Comparison of ENCODE assay signal across 16 mouse cellular contexts in the genomic region with DNA sequence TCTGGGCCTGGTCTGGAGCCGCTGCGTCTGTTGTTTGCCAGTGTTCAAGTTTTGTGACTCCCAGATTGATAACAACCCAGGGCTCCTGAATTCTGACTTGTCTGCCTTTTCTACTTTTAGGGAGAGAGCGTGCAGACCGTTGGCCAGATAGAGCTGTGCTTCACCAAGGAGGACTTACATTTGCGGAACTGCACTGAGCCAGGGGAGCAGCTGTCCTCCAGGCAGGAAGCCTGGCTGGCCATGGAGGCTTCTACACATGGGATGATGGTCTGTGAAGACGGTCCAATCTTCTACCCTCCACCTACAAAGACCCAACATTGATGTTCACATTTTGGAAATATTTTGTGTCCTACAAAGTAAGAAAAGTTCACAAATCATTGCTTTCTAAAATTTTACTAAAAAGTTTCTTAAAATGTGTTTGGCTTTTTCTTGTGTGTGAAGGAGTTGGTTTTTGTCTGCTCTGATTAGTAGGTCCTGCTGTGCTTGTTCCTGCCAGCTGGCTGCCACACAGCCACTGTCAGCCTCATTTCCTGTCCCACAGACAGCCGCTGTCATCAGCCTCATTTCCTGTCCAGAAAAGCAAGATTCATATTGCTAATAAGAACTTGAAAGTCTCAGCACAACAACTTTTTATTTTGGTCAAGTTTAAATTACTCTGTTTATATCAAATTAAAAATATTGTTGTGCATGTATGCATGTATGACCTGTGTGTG. TPM values are rescaled to one million over a fixed set of nuclear protein-coding genes. Genes with fewer than 3 reads are reported as not detected.
"Had no signal": no experiment of that assay in that cellular context is flagged by ENCODE, and none has a peak within 500 bp of the region (broad histone marks: within the 10 kb centered on the region; RNA-seq: fewer than 3 reads in every experiment).

No protein-coding gene starts in this region.

RNA-seq across cellular contexts. Expression of a gene that starts 19.2 kb away (rescaled TPM):
- total RNA-seq: monocyte, adult 5-6 weeks had no signal
- polyA plus RNA-seq: liver, embryonic 15.5 days; macrophage; neural tube, embryonic 14.5 days; spleen, adult 2 months had no signal

RNA-seq across cellular contexts. Expression of a gene that starts 27.4 kb away (rescaled TPM):
- total RNA-seq: midbrain, postnatal 0 days; monocyte, adult 5-6 weeks; neutrophil, adult 5-6 weeks had no signal
- polyA plus RNA-seq: lung, adult 2 months; lung, embryonic 15.5 days; macrophage; midbrain, embryonic 11.5 days; midbrain, embryonic 13.5 days; neural tube, embryonic 12.5 days; neural tube, embryonic 14.5 days; spleen, adult 2 months; stomach, embryonic 15.5 days; stomach, postnatal 0 days; testis, adult 2 months; urinary bladder, adult 2 months had no signal
